Mouse (Mus musculus) cortical plate, adult 2 months (tissue): ENCODE data around the gene Tsen34. TPM values are rescaled to one million over a fixed set of nuclear protein-coding genes. Genes with fewer than 3 reads are reported as not detected.
"Not testable (repeated sequence)": the region's sequence is repeated elsewhere in the genome, so short reads cannot be mapped to it uniquely, and the experiment has no call there.

ENCODE experiments used
- H3K27ac ChIP-seq: fragments of 200-500 bp; 2 replicates; pipeline ENCODE4 v1.5.1; 2012; ENCODE audit warnings: low read length, control low read depth, inconsistent platforms; ENCODE audit not compliant: insufficient read depth
- H3K4me1 ChIP-seq: fragments of 200-500 bp; 2 replicates; pipeline ENCODE4 v1.6.1; 2011; ENCODE audit warnings: low read length; ENCODE audit not compliant: control insufficient read depth, insufficient read depth
- H3K4me3 ChIP-seq: fragments of 200-500 bp; 2 replicates; pipeline ENCODE4 v1.5.1; 2011; ENCODE audit warnings: mild to moderate bottlenecking, low read length, control low read depth; ENCODE audit not compliant: insufficient read depth
- CTCF ChIP-seq: fragments of 200-500 bp; IDR thresholded peaks from 2 replicates; pipeline ENCODE4 v1.5.1; 2011; ENCODE audit warnings: mild to moderate bottlenecking, control low read depth, low read length; ENCODE audit not compliant: insufficient read depth; ENCODE audit errors: extremely low read depth
- POLR2A ChIP-seq: fragments of 200-500 bp; IDR thresholded peaks from 2 replicates; pipeline ENCODE4 v1.6.1; 2011; ENCODE audit warnings: mild to moderate bottlenecking, low read length, control low read depth; ENCODE audit not compliant: insufficient read depth; ENCODE audit errors: extremely low read depth
- polyA plus RNA-seq: library from polyadenylated mRNA; depleted of rRNA; stranded (reverse); fragments of >200 nt; gene quantifications from 2 replicates; pipeline ENCODE4 v1.2.3, GENCODE M21; 2012; rRNA removed

Tsen34 gene
- polyA plus RNA-seq, 1 experiment, result 94.9 TPM

GRCm38 (mm10) chr7:3712264-3712942 lies 19.7 kb downstream of the Tsen34 start:
- no peak for TF ChIP-seq CTCF
- TF ChIP-seq POLR2A, result no peak
- Histone ChIP-seq H3K4me3 (no peak overlapping the region), H3K4me1 (no peaks in the 10 kb centered on the region), H3K27ac (no peak overlapping the region)

- H3K4me3 ChIP-seq, result no peak overlapping the region
- no peak overlapping the region for H3K27ac ChIP-seq
- TF ChIP-seq CTCF (no peak), POLR2A (no peak)
- no peaks in the 10 kb centered on the region for H3K4me1 ChIP-seq
Observed at GRCm38 (mm10) chr7:3715249-3715648, 22.6 kb downstream of the Tsen34 start.

GRCm38 (mm10) chr7:3720268-3720667 lies 27.6 kb downstream of the Tsen34 start, which contains the start of gene Pirb:
TSS of gene Pirb (minus strand) at chr7:3720391.
- H3K4me1 ChIP-seq, H3K4me3 ChIP-seq, H3K27ac ChIP-seq: not testable (repeated sequence)

GRCm38 (mm10) chr7:3725459-3725858 lies 32.8 kb downstream of the Tsen34 start:
- not testable (repeated sequence) for H3K4me1 ChIP-seq, H3K4me3 ChIP-seq, H3K27ac ChIP-seq

- not testable (repeated sequence) for H3K4me1 ChIP-seq, H3K4me3 ChIP-seq
Observed at GRCm38 (mm10) chr7:3732675-3733074, 40.0 kb downstream of the Tsen34 start.

More at GRCm38 (mm10) chr7:3732675-3733074, 40.0 kb downstream of the Tsen34 start:
- not testable (repeated sequence) for H3K27ac ChIP-seq

Other genes starting within 250 kb of the Tsen34 start
- gene Tarm1, start 190.2 kb upstream of the Tsen34 start, polyA plus RNA-seq, result 0.06 TPM in 1 of 2 replicates, not detected in the other
- 4.7 and 5.7 TPM in 2 replicates for gene Oscar, start 76.7 kb upstream of the Tsen34 start, polyA plus RNA-seq
- 366 and 413 TPM in 2 replicates for gene Ndufa3, start 75.5 kb upstream of the Tsen34 start, polyA plus RNA-seq
- gene Tfpt, start 62.9 kb upstream of the Tsen34 start, polyA plus RNA-seq, result 38.5 and 39.3 TPM in 2 replicates
- 65.3 and 75.1 TPM in 2 replicates for gene Prpf31, start 62.9 kb upstream of the Tsen34 start, polyA plus RNA-seq
- gene Cnot3, start 47.6 kb upstream of the Tsen34 start, polyA plus RNA-seq, result 39.9 and 44.6 TPM in 2 replicates
- gene Leng1, start 27.0 kb upstream of the Tsen34 start, polyA plus RNA-seq, result 7.3 and 8.3 TPM in 2 replicates
- 12.6 and 14.8 TPM in 2 replicates for gene Tmc4, start 15.3 kb upstream of the Tsen34 start, polyA plus RNA-seq
- 155 and 156 TPM in 2 replicates for gene Mboat7, start 660 bp downstream of the Tsen34 start, polyA plus RNA-seq
- gene Rps9, start 11.1 kb downstream of the Tsen34 start, polyA plus RNA-seq, result 938 and 983 TPM in 2 replicates
- gene Pirb, start 27.5 kb downstream of the Tsen34 start, polyA plus RNA-seq, result 0.38 and 0.40 TPM in 2 replicates
- not detected in 2 replicates for gene Gm15448, start 132.8 kb downstream of the Tsen34 start, polyA plus RNA-seq
- gene Pira2, start 152.2 kb downstream of the Tsen34 start, polyA plus RNA-seq, result not detected in 2 replicates
- 0.06 TPM in 1 of 2 replicates, not detected in the other for gene Gm14548, start 205.3 kb downstream of the Tsen34 start, polyA plus RNA-seq
- gene Lilra6, start 222.6 kb downstream of the Tsen34 start, polyA plus RNA-seq, result 0.06 TPM in 1 of 2 replicates, not detected in the other